Mouse (Mus musculus): Measurements from ENCODE around the gene Tns1. TPM values are rescaled to one million over a fixed set of nuclear protein-coding genes. Genes with fewer than 3 reads are reported as not detected.

The Tns1 gene
- total and polyA plus RNA-seq, 2 experiments, result 17.9 to 47.9 TPM

DNA sequence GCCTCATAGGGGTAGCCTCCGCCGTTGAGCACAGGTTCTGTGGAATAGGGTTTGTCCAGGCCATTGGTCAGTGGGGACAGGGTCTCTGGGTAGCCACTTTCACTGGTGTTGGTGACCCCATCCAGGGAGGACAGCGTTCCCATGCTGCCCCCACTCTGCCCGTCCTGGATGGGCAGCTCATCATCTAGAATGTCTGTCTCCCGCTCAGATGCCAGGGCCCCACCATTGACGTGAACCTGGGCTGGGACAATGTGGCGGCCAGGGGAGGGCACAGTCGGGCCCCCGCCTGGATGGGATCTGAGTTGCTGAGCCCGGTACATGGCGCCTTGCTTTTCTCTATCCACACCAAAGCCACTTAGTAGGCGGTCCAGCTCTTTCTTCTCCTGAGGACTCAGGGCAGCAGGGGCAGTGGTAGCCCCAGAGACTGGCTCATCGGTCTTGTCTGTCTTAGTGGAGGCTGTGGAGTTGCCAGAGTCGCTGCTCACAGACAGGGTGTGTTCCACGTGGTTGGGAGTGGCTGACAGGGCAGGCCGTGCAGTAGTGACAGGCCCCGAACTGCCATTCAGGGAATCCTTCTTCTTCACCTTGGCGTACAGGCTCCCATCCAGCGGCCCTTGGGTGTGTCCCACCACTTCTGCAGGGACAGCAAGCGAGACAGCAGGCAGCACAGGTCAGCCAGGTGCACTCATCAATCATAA lies 170.8 kb downstream of the Tns1 start:
- Histone ChIP-seq H3K9ac (ENCODE audit: low read depth, low read length) (no peak overlapping the region), H3K27ac (replicated peaks; ENCODE audit: insufficient read depth, low read depth, low read length) (no peak overlapping the region), H3K27me3 (ENCODE audit: control insufficient read depth, insufficient read depth, low read length) (no peaks in the 10 kb centered on the region), H3K4me1 (ENCODE audit: control insufficient read depth, insufficient read depth, low read length) (no peaks in the 10 kb centered on the region; the same call in 1 of the 2 replicates), H3K4me3 (ENCODE audit: insufficient read depth, low read depth, low read length) (no peak overlapping the region), H3K36me3 (ENCODE audit: control insufficient read depth, insufficient read depth, low read length) (peaks cover 26% of the 10 kb centered on the region), H3K79me2 (ENCODE audit: control insufficient read depth, insufficient read depth, low read length) (no peaks in the 10 kb centered on the region; the same call in 1 of the 2 replicates)
- WGBS, result 93% methylated on average over 20 of the region's 20 CpGs
- no peak for DNase-seq (ENCODE audit: extremely low read depth, low read depth, low spot score)
- TF ChIP-seq POLR2A (IDR thresholded peaks at IDR 0.05; ENCODE audit: extremely low read depth, insufficient read depth, low read length) (no peak), CTCF (IDR thresholded peaks at IDR 0.05; ENCODE audit: low read depth, low read length) (no peak)

DNA sequence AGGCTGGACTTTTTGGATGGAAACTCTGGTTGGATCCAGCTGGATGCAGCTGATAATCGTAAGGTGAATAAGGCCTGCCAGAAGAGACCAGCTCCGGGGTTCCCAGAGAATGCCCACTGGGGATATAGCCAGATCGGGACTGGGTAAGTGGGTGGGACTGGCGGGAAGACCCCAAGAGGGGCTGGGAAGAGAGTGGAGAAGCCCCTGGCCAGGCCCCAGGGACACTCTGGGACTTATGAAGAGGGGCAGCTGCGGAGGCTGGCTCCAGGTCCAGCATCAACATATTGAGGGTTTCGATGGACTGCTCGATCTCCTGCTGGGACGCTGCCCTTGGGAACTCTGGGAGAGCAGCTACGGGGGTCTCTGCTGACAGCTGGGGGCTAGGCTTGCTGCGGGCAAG lies 171.7 kb downstream of the Tns1 start:
- Histone ChIP-seq H3K27ac (replicated peaks; ENCODE audit: insufficient read depth, low read depth, low read length) (no peak overlapping the region), H3K9ac (ENCODE audit: low read depth, low read length) (no peak overlapping the region), H3K4me3 (ENCODE audit: insufficient read depth, low read depth, low read length) (no peak overlapping the region), H3K79me2 (ENCODE audit: control insufficient read depth, insufficient read depth, low read length) (no peaks in the 10 kb centered on the region; the same call in 1 of the 2 replicates), H3K4me1 (ENCODE audit: control insufficient read depth, insufficient read depth, low read length) (no peaks in the 10 kb centered on the region; the same call in 1 of the 2 replicates), H3K27me3 (ENCODE audit: control insufficient read depth, insufficient read depth, low read length) (no peaks in the 10 kb centered on the region), H3K36me3 (ENCODE audit: control insufficient read depth, insufficient read depth, low read length) (peaks cover 28% of the 10 kb centered on the region)
- DNase-seq (ENCODE audit: extremely low read depth, low read depth, low spot score), result no peak
- 94% methylated on average over 10 of the region's 10 CpGs for WGBS
- no peak for TF ChIP-seq POLR2A (IDR thresholded peaks at IDR 0.05; ENCODE audit: extremely low read depth, insufficient read depth, low read length)
- no peak for TF ChIP-seq CTCF (IDR thresholded peaks at IDR 0.05; ENCODE audit: low read depth, low read length)

DNA sequence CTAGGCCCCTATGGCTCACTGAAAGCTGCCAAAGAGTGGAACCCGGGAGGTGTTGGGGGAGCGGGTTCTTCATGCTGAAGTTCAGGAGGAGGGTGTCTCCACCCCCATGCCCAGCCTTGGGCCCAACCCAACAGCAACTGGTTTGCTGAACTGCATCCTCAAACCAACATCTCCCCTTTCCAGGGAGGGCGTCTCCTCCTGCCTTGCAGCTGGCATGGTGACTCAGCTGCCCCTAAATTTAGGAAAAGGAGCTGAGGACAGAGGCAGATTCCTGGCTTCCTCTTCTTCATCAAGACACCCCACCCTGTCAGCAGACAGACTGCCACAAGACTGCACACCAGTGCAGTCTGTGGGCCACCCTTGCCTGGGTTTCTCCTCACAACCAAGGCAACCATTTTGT lies 173.1 kb downstream of the Tns1 start:
- no peak for DNase-seq (ENCODE audit: extremely low read depth, low read depth, low spot score)
- peaks cover 28% of the 10 kb centered on the region for H3K36me3 ChIP-seq (ENCODE audit: control insufficient read depth, insufficient read depth, low read length)
- H3K4me3 ChIP-seq (ENCODE audit: insufficient read depth, low read depth, low read length), result no peak overlapping the region
- 89% methylated on average over 3 of the region's 3 CpGs for WGBS
- H3K27ac ChIP-seq (replicated peaks; ENCODE audit: insufficient read depth, low read depth, low read length), result no peak overlapping the region
- no peak for TF ChIP-seq CTCF (IDR thresholded peaks at IDR 0.05; ENCODE audit: low read depth, low read length)
- TF ChIP-seq POLR2A (IDR thresholded peaks at IDR 0.05; ENCODE audit: extremely low read depth, insufficient read depth, low read length), result no peak
- no peaks in the 10 kb centered on the region for H3K27me3 ChIP-seq (ENCODE audit: control insufficient read depth, insufficient read depth, low read length)
- no peaks in the 10 kb centered on the region; the same call in 1 of the 2 replicates for H3K4me1 ChIP-seq (ENCODE audit: control insufficient read depth, insufficient read depth, low read length)
- no peak overlapping the region for H3K9ac ChIP-seq (ENCODE audit: low read depth, low read length)
- no peaks in the 10 kb centered on the region; the same call in 1 of the 2 replicates for H3K79me2 ChIP-seq (ENCODE audit: control insufficient read depth, insufficient read depth, low read length)

DNA sequence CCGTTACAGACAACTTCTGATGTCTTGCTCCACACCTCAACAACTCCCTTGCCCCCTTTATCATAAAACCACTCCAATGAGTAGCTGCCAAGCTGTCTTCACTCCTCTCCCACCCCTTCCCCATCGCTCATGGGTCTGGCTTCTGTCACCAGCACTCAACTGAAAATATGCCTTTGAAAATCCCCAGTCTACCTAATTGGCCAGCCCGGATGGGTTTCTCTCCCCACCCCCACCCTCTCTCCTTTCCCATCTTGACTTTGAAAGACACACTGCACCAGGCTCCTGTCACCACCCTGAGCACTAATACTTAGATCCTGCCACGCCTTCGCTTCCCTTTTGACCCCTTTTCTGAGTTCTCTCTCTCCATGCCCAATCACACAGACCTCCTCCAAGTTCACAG lies 175.5 kb downstream of the Tns1 start:
- Histone ChIP-seq H3K27ac (replicated peaks; ENCODE audit: insufficient read depth, low read depth, low read length) (no peak overlapping the region), H3K9ac (ENCODE audit: low read depth, low read length) (no peak overlapping the region), H3K36me3 (ENCODE audit: control insufficient read depth, insufficient read depth, low read length) (peaks cover 26% of the 10 kb centered on the region), H3K79me2 (ENCODE audit: control insufficient read depth, insufficient read depth, low read length) (no peaks in the 10 kb centered on the region; the same call in 1 of the 2 replicates), H3K27me3 (ENCODE audit: control insufficient read depth, insufficient read depth, low read length) (no peaks in the 10 kb centered on the region), H3K4me3 (ENCODE audit: insufficient read depth, low read depth, low read length) (no peak overlapping the region), H3K4me1 (ENCODE audit: control insufficient read depth, insufficient read depth, low read length) (no peaks in the 10 kb centered on the region)
- TF ChIP-seq CTCF (IDR thresholded peaks at IDR 0.05; ENCODE audit: low read depth, low read length) (no peak), POLR2A (IDR thresholded peaks at IDR 0.05; ENCODE audit: extremely low read depth, insufficient read depth, low read length) (no peak)
- no peak for DNase-seq (ENCODE audit: extremely low read depth, low read depth, low spot score)
- WGBS, result 89% methylated on average over 5 of the region's 5 CpGs

DNA sequence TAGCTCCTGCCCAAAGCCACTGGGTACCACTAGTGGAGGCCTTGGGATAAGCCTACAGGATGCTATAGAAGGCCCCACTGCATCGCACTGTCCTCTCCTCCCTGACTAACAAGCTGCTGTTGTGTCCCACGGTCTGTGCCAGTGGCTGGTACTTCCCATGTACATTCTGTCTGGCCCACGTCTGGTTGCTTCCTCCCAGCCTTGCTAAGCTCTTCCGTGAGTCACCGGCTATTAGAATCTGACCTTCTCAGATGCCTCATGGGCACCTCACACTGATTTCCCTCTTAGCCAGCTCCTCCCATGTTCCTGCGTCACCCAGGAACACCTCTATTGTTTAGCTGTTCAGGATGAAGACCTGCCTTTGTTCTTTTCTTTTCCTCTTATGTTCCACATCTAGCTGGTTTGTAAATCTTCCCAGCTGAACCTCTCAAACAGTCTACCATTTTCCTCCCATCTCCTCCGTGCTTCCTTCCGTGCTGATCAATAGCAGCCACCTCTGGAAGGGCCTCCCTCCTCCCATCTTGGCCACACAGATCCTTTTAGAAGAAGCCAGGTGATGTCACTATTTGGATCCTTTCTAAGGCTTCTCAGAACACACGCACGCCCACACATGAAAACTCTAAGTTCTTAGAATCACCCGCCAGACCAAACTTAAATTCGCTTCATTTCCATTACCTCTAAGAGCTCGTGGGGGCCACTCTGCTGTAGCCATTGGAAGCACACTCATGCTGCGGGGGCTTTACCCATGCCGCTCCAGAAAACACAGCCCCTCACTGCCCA lies 176.5 kb downstream of the Tns1 start:
- no peaks in the 10 kb centered on the region; the same call in 1 of the 2 replicates for H3K79me2 ChIP-seq (ENCODE audit: control insufficient read depth, insufficient read depth, low read length)
- H3K27me3 ChIP-seq (ENCODE audit: control insufficient read depth, insufficient read depth, low read length), result no peaks in the 10 kb centered on the region
- WGBS, result 72% methylated on average over 15 of the region's 15 CpGs
- TF ChIP-seq POLR2A (IDR thresholded peaks at IDR 0.05; ENCODE audit: extremely low read depth, insufficient read depth, low read length) (no peak), CTCF (IDR thresholded peaks at IDR 0.05; ENCODE audit: low read depth, low read length) (no peak)
- H3K36me3 ChIP-seq (ENCODE audit: control insufficient read depth, insufficient read depth, low read length), result peaks cover 23% of the 10 kb centered on the region
- no peak overlapping the region for H3K4me3 ChIP-seq (ENCODE audit: insufficient read depth, low read depth, low read length)
- H3K27ac ChIP-seq (replicated peaks; ENCODE audit: insufficient read depth, low read depth, low read length), result no peak overlapping the region
- H3K9ac ChIP-seq (ENCODE audit: low read depth, low read length), result no peak overlapping the region
- H3K4me1 ChIP-seq (ENCODE audit: control insufficient read depth, insufficient read depth, low read length), result no peaks in the 10 kb centered on the region
- DNase-seq (ENCODE audit: extremely low read depth, low read depth, low spot score), result no peak

All from liver, adult 2 months (tissue).